Mouse (Mus musculus) urinary bladder, adult 18-20 months (tissue): ENCODE measurements around the gene Oscar.
A peak's percentile ranks its signal among the peaks of the same experiment; 100 is the strongest.

Source experiments
- DNase-seq, 2 experiments: peaks; one replicate each; pipeline ENCODE4 v3.0.0; 2022; ENCODE audit warnings: low spot score in 2 of 2, mixed read lengths in 2 of 2

Oscar gene

GRCm38 (mm10) chr7:3616057-3616388 lies at the start of gene Oscar:
TSS of gene Oscar (minus strand) at chr7:3616157.
- no peak for DNase-seq

GRCm38 (mm10) chr7:3665215-3666114 lies 49.5 kb upstream of the Oscar start, which contains the start of gene Leng1:
TSS of gene Leng1 (minus strand) at chr7:3665840.
- DNase-seq = peak; percentile 89 to 96

GRCm38 (mm10) chr7:3664524-3665214 lies 48.7 kb upstream of the Oscar start:
- no peak for DNase-seq

GRCm38 (mm10) chr7:3658578-3658977 lies 42.6 kb upstream of the Oscar start:
- DNase-seq = no peak

GRCm38 (mm10) chr7:3656966-3657365 lies 41.0 kb upstream of the Oscar start:
- no peak for DNase-seq

- DNase-seq = no peak
Measured at GRCm38 (mm10) chr7:3646641-3647040, 30.7 kb upstream of the Oscar start.

GRCm38 (mm10) chr7:3646188-3646587 lies 30.2 kb upstream of the Oscar start:
- no peak for DNase-seq

- DNase-seq = no peak
Measured at GRCm38 (mm10) chr7:3645488-3646025, 29.6 kb upstream of the Oscar start.

- DNase-seq = peak; percentile 91 to 99
Measured at GRCm38 (mm10) chr7:3644672-3645487, 28.9 kb upstream of the Oscar start, which contains the start of gene Cnot3. TSS of gene Cnot3 (plus strand) at chr7:3645268.

GRCm38 (mm10) chr7:3644348-3644671 lies 28.4 kb upstream of the Oscar start:
- DNase-seq = peak in 1 of 2 experiments; percentile 93

GRCm38 (mm10) chr7:3643843-3644242 lies 27.9 kb upstream of the Oscar start:
- no peak for DNase-seq

GRCm38 (mm10) chr7:3643412-3643811 lies 27.5 kb upstream of the Oscar start:
- no peak for DNase-seq

- DNase-seq = no peak
Measured at GRCm38 (mm10) chr7:3630478-3630815, 14.5 kb upstream of the Oscar start.

GRCm38 (mm10) chr7:3629543-3630477 lies 13.9 kb upstream of the Oscar start, which contains the start of the genes Tfpt and Prpf31:
TSS of gene Tfpt (minus strand) at chr7:3629929.
TSS of gene Prpf31 (plus strand) at chr7:3629985.
- DNase-seq = peak; percentile 91 to 92

- DNase-seq = no peak
Measured at GRCm38 (mm10) chr7:3629030-3629429, 13.1 kb upstream of the Oscar start.

- peak; percentile 72 to 77 for DNase-seq
Measured at GRCm38 (mm10) chr7:3617242-3617995, 1.5 kb upstream of the Oscar start, which contains the start of gene Ndufa3. TSS of gene Ndufa3 (plus strand) at chr7:3617373.

- no peak for DNase-seq
Measured at GRCm38 (mm10) chr7:3616389-3617241, 658 bp upstream of the Oscar start.

- DNase-seq = no peak
Measured at GRCm38 (mm10) chr7:3614021-3614420, 1.9 kb downstream of the Oscar start.

GRCm38 (mm10) chr7:3611006-3611405 lies 5.0 kb downstream of the Oscar start:
- DNase-seq = no peak
